Mouse (Mus musculus): Measurements from ENCODE around the gene Clic3.

Gene Clic3

DNA sequence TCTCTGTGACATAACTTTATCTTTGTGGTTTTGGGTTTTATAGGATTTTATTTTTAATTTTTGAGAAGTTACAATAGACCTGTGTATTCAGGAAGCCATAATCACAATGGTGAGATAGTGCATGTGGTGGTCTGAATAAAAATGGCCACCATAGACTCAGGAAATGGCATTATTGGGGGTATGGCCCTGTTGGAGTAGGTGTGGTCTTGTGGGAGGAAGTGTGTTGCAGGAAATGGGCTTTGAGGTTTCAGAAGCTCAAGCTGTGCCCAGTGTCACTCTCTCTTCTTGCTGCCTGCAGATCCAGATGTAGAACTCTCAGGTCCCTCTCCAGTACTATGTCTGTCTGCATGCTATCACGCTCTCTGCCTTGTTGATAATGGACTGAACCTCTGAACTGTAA, 23.9 kb downstream of the Clic3 start:
- DNase-seq (ENCODE audit: low read depth, low spot score), result no peak

GRCm38 (mm10) chr2:25482969-25483368, 26.3 kb downstream of the Clic3 start:
- no peak for DNase-seq (ENCODE audit: low read depth, low spot score)

DNA sequence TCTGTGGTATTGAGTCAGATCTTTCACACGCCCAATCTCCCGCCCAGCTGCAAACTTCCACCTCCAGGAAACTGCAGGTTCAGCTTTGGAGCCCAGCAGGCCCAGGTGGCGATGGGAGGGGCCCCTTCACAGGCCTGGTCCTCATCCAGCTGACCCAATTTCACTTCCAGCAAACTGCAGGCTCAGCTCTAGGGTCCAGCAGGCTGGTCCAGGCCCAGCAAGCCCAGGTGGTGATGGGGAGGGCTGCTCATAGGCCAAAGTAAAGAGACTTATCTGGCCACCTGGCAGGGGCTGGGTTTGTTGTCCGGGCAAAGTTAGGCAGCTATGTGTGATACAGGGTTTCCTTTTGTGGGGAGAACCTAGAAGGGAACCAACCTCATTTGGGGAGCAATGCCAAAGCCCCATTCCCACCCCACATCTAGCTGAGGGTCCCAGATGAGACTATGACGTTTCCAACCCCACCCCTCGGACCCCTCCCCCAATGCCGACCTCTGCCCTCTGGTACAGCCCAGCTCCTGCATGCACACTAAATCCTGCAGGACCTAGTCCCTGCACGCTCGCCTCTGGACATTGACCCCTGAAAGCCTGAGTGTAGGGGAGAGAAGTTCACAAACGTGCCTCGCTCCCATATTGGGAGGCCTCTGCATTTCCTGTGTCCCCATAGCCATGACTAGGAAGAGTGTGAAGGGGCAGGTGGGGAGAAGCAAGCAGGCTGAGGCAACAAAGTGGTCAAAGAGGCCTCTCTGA, 28.4 kb downstream of the Clic3 start:
- DNase-seq (ENCODE audit: low read depth, low spot score), result no peak

DNA sequence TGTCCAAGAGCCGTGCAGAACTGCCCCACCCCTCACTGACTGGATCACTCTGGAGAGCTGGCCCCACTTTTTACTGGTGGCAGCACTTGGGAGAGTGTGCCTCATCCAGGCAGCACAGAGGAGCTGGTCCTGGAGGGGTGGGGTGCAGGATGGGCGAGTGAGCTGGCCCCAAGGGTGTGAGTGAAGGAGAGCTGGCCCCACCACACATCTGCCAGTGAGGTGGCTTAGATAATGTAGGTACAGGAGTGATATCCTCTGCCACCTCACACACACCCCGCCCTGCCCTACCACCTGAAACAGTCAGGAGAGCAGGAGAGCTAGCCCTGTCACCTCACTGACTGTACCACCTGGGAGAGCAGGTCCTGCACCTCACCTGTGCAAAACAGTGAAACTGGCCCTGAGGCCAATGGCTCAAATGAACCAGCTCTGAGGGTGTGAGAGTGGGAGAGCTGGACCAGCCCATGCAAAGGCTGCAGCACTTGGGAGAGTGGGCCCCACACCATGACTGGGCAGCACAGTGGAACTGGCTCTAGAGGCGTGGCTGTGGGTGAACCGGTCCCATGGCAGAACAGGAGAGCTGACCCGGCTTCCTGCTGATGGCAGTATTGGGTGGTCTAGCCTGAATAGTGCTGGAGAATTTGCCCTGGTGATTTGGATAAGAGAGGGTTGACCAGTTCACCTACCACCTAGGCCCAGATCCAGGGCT, 31.5 kb downstream of the Clic3 start:
- no peak for DNase-seq (ENCODE audit: low read depth, low spot score)

- no peak for DNase-seq (ENCODE audit: low read depth, low spot score)
Measured at GRCm38 (mm10) chr2:25488671-25489068, 32.0 kb downstream of the Clic3 start.

DNA sequence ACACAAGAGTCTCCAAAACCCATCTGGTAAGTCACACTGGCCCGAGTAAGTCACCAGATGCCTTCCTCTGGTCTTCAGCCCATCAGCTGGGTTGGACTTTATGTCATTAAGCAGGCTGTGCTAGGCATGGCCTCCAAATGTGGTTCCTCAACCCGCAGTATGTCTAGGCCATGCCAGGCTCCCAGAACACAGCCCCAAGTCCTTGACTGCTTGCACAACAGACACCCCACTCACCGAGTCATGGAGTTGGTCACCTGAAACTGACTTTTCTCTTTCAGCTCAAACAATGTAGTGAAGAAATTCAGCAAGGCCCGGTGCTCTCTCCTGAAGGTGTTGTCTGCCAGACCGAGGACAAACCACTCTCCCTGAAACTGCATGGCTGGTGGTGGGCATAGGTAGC, 36.4 kb downstream of the Clic3 start:
- DNase-seq (ENCODE audit: low read depth, low spot score), result no peak

- DNase-seq (ENCODE audit: low read depth, low spot score), result no peak
Measured at GRCm38 (mm10) chr2:25493476-25493961, 36.9 kb downstream of the Clic3 start, which contains the start of gene Lcn12. Gene Lcn12 (minus strand): TSS chr2:25493911.

DNA sequence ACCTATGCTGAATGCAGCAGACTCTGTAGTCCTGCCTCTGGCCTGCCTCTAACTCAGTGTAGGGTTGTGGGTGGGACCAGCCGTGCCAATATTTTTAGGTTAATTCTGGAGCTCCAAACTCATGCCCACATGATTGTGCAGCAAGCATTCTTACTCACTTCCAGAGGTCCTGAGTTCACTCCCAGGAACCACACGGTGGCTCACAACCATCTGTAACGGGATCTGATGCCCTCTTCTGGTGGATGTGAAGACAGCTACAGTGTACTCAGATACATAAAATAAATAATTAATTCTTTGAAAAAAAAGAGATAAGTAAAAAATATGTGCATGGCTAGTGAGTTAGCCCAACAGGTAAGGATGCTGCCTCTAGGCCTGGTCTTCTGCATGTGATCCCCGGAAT, 39.8 kb downstream of the Clic3 start:
- no peak for DNase-seq (ENCODE audit: low read depth, low spot score)

DNA sequence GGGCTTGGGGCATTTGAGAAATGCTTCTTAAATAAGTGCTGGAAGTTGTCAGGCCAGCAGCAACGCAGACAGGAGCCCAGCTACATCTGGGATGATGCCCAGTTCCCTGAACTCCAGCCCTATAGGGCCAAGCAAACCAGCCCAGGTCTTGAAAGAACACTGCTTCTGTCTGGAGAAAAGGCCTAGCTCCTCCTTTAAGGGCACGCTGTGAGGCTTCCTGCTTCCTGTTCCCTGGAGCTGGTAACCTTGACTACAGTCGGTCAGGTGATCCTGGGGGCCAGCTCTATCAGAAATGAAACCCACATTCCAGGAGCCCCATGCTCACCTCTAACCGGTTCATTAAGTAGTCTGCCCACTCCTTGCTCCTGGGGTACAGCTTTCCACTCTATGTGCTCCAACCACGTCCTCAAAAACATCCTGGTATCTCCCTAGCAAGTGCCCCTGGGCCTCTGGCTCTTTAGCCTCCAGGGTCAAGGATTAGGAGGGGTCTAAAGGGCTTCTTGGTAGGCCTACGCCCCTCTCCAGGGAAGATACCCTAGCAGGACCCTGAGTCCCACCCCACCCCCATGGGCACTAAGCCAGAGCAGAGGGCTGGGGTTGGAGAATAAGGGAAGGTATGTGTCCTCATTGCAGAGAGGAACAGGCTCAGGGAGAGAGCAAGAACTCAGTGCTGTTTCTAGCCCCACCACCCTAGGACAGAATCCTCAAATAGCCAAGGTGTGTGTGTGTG, 41.4 kb downstream of the Clic3 start:
- no peak for DNase-seq (ENCODE audit: low read depth, low spot score)

GRCm38 (mm10) chr2:25498622-25499478, 42.2 kb downstream of the Clic3 start:
- no peak for DNase-seq (ENCODE audit: low read depth, low spot score)

DNA sequence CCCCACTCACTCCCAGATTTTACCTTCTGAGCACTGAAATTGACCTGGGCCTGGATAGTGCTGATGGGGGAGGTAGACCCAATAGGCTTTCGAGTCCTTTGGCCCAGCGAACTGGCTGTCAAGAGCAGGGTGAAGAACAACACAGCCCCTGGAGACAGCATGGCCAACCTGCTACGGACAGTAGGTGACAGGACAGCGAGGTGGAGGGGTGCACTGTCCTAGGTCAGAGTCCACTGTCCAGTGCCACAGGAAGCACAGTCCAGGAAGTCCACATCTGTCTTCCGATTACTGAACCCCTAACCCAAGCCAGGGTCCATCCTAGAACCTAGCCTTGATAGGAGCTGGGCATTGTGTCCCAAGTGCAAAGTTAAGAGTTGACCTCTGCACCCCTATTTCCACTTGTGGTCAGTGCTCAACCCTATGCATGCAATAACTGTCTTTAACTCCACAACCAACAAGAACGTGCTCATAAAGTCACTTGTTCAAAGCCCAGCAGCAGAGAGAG, 43.5 kb downstream of the Clic3 start:
- no peak for DNase-seq (ENCODE audit: low read depth, low spot score)

- DNase-seq (ENCODE audit: low read depth, low spot score), result peak; percentile 74
Measured at GRCm38 (mm10) chr2:25500576-25501405, 44.2 kb downstream of the Clic3 start, which contains the start of gene Fbxw5. Gene Fbxw5 (plus strand): TSS chr2:25500750.

- DNase-seq (ENCODE audit: low read depth, low spot score), result no peak
Measured at GRCm38 (mm10) chr2:25501593-25502486, 45.2 kb downstream of the Clic3 start, which contains the start of gene C8g. Gene C8g (minus strand): TSS chr2:25501719.

GRCm38 (mm10) chr2:25502726-25503125, 46.1 kb downstream of the Clic3 start:
- DNase-seq (ENCODE audit: low read depth, low spot score), result peak; percentile 62

DNA sequence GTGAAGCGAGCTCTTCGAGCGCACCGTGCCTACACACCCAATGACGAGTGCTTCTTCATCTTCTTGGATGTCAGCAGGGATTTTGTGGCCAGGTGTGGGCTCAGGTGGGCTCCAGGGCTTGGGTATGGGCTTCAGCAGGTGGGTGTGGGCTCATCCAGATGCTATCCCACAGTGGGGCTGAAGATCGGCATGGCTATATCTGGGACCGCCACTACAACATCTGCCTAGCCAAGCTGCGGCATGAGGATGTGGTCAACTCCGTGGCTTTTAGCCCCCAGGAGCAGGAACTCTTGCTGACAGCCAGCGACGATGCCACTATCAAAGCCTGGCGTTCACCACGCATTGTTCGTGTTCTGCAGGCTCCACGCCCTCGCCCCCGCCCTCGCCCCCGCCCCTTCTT, 47.9 kb downstream of the Clic3 start:
- no peak for DNase-seq (ENCODE audit: low read depth, low spot score)

- no peak for DNase-seq (ENCODE audit: low read depth, low spot score)
Measured at GRCm38 (mm10) chr2:25505000-25505399, 48.4 kb downstream of the Clic3 start.

DNA sequence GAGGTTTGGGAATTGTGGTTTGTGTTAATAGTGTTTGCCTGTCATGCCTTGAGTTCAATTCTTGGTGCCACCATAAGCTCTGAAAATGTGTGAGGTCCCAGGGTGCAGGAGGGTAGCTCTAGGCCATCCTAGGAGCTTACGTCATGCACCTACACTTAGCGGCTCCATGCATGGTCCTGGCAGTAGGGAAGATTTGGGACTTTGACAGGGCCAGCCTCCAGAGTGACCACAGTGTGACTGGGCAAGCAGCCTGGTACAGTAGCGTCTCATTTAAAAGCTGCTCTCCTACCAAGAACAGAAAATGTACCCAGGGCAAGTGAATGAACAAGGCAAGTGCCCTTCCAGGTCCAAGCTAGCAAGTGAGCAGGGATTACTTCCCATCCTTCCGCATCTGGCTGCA, 49.2 kb downstream of the Clic3 start:
- no peak for DNase-seq (ENCODE audit: low read depth, low spot score)

- DNase-seq (ENCODE audit: low read depth, low spot score), result no peak
Measured at GRCm38 (mm10) chr2:25506964-25507363, 50.3 kb downstream of the Clic3 start.
